Mouse (Mus musculus): ENCODE measurements around the gene Rrbp1. TPM values are rescaled to one million over a fixed set of nuclear protein-coding genes. Genes with fewer than 3 reads are reported as not detected.
A peak's percentile ranks its signal among the peaks of the same experiment; 100 is the strongest.

Gene Rrbp1
- total and polyA plus RNA-seq, 3 experiments, result 39.7 to 85.3 (median 70.6) TPM

DNA sequence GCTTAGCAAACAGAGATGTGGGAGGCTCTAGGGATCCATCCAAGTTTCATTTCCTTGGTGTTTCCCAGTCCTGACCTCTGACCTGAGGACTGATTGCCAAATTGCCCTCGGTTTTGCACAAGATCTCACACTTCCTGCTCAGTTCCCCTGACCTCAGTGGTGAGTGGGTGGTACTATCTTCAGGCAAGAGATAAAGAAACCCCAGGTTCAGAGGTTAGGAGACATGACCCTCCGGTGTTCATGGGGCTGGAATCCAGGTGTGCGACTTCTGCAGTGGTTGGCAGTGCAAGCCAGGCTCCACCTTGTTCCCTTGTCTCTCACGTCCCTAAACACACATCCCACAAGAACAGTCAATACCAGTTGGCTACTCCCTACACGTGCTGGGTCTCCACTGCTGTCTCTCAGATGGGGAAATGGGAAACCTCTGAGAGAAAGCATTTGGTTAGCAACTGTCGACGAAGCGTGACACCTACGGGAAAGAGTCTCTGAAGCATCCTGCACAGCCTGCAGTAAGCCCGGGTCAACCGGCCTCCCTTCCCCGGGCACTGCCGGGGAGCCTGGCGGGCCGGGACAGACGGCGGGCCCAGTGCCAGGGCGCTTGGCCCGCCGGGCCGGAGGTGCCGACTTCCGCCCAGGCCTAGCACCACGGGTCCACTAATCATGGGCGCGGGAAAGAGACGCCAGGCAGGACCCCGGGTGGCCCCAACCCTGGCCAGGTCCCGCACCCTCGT, 1.3 kb downstream of the Rrbp1 start:
- DNase-seq (ENCODE audit: low spot score), result peak; percentile 14
- no peaks in the 10 kb centered on the region for H3K9me3 ChIP-seq (replicated peaks)
- peaks cover 26% of the 10 kb centered on the region for H3K4me1 ChIP-seq (ENCODE audit: insufficient read depth, low read depth, low read length)
- peak overlapping the region; percentile 91 for H3K4me3 ChIP-seq (ENCODE audit: low read depth, low read length)
- TF ChIP-seq TAL1 (conservative IDR thresholded peaks at IDR 0.05; ENCODE audit: low read depth, low read length), result no peak
- TF ChIP-seq GATA2 (IDR thresholded peaks at IDR 0.05; ENCODE audit: borderline replicate concordance, low read depth, low read length), result no peak
- no peak for TF ChIP-seq CTCF (IDR thresholded peaks at IDR 0.05; ENCODE audit: low read depth, low read length)
- no peak for TF ChIP-seq GATA1 (IDR thresholded peaks at IDR 0.05; ENCODE audit: borderline replicate concordance, low read length)
- peaks cover 30% of the 10 kb centered on the region for H3K36me3 ChIP-seq (replicated peaks)
- ATAC-seq (ENCODE audit: extremely low read depth, insufficient number of reproducible peaks, low FRiP score, poor library complexity, severe bottlenecking), result 0 out of 2 replicates have a peak, but pooled peaks have one; percentile 5
- peaks cover 7% of the 10 kb centered on the region; the same call in 1 of the 2 replicates for H3K27me3 ChIP-seq (ENCODE audit: insufficient read depth, low read length)

GRCm38 (mm10) chr2:144009081-144009480, 2.0 kb downstream of the Rrbp1 start:
- ATAC-seq (ENCODE audit: extremely low read depth, insufficient number of reproducible peaks, low FRiP score, poor library complexity, severe bottlenecking) (no peak), DNase-seq (ENCODE audit: low spot score) (no peak)
- H3K9me3 ChIP-seq (replicated peaks), result no peaks in the 10 kb centered on the region
- H3K4me3 ChIP-seq (ENCODE audit: low read depth, low read length), result no peak overlapping the region; the same call in 1 of the 2 replicates
- H3K4me1 ChIP-seq (ENCODE audit: insufficient read depth, low read depth, low read length), result peaks cover 26% of the 10 kb centered on the region
- H3K36me3 ChIP-seq (replicated peaks), result peaks cover 34% of the 10 kb centered on the region
- no peak for TF ChIP-seq CTCF (IDR thresholded peaks at IDR 0.05; ENCODE audit: low read depth, low read length)
- TF ChIP-seq GATA2 (IDR thresholded peaks at IDR 0.05; ENCODE audit: borderline replicate concordance, low read depth, low read length), result no peak
- TF ChIP-seq TAL1 (conservative IDR thresholded peaks at IDR 0.05; ENCODE audit: low read depth, low read length), result no peak
- no peak for TF ChIP-seq POLR2AphosphoS5 (IDR thresholded peaks at IDR 0.05; ENCODE audit: insufficient replicate concordance, low read depth, low read length)
- no peak for TF ChIP-seq GATA1 (IDR thresholded peaks at IDR 0.05; ENCODE audit: borderline replicate concordance, low read length)
- H3K27me3 ChIP-seq (ENCODE audit: insufficient read depth, low read length), result 0 out of 2 replicates have a peak, but pooled peaks cover 2% of the 10 kb centered on the region

DNA sequence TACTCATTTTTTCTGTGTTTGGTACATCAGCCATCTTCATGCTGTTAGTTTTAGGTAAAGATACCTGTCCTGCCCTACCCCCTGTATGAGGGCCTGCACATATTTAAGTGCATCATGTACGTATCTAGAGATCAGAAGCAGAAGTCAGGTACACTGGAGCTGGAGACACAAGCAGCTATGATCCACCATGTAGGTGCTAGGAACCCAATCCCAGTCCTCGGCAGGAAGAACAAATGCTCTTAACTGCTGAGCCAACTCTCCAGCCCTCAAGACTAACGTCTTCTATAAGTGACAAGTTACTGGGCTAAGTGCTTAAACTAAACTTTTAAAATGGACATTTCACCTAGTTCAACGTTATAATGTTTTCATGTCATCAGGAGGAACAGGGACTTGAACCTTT, 3.9 kb downstream of the Rrbp1 start:
- ATAC-seq (ENCODE audit: extremely low read depth, insufficient number of reproducible peaks, low FRiP score, poor library complexity, severe bottlenecking), result no peak
- Histone ChIP-seq H3K36me3 (replicated peaks) (peaks cover 46% of the 10 kb centered on the region), H3K4me1 (ENCODE audit: insufficient read depth, low read depth, low read length) (peaks cover 26% of the 10 kb centered on the region), H3K4me3 (ENCODE audit: low read depth, low read length) (no peak overlapping the region), H3K27me3 (ENCODE audit: insufficient read depth, low read length) (no peaks in the 10 kb centered on the region), H3K9me3 (replicated peaks) (no peaks in the 10 kb centered on the region)
- no peak for DNase-seq (ENCODE audit: low spot score)
- TF ChIP-seq GATA1 (IDR thresholded peaks at IDR 0.05; ENCODE audit: borderline replicate concordance, low read length), result no peak
- no peak for TF ChIP-seq POLR2AphosphoS5 (IDR thresholded peaks at IDR 0.05; ENCODE audit: insufficient replicate concordance, low read depth, low read length)
- no peak for TF ChIP-seq TAL1 (conservative IDR thresholded peaks at IDR 0.05; ENCODE audit: low read depth, low read length)
- no peak for TF ChIP-seq CTCF (IDR thresholded peaks at IDR 0.05; ENCODE audit: low read depth, low read length)
- TF ChIP-seq GATA2 (IDR thresholded peaks at IDR 0.05; ENCODE audit: borderline replicate concordance, low read depth, low read length), result no peak

DNA sequence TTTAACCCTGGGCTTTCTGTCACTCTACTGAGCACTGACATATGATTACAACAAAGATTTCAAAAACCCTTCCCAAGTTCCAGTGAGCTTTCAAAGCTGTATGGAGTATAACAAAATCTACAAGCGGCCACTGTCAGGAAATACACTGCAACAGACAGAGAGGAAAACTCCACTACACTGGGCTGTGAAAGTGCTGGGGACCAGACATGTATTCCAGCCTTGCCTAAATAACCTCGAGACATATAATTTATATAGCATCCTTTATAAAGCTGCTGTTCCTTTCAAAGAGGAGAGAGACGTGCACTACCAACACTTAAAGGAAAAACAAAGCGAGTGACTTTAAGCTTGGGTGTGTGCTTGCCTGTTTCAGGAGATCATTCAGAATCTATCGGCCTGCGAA, 4.4 kb downstream of the Rrbp1 start:
- no peak for ATAC-seq (ENCODE audit: extremely low read depth, insufficient number of reproducible peaks, low FRiP score, poor library complexity, severe bottlenecking)
- Histone ChIP-seq H3K4me1 (ENCODE audit: insufficient read depth, low read depth, low read length) (peaks cover 26% of the 10 kb centered on the region), H3K27me3 (ENCODE audit: insufficient read depth, low read length) (no peaks in the 10 kb centered on the region), H3K36me3 (replicated peaks) (peaks cover 46% of the 10 kb centered on the region), H3K4me3 (ENCODE audit: low read depth, low read length) (no peak overlapping the region), H3K9me3 (replicated peaks) (no peaks in the 10 kb centered on the region)
- TF ChIP-seq POLR2AphosphoS5 (IDR thresholded peaks at IDR 0.05; ENCODE audit: insufficient replicate concordance, low read depth, low read length) (no peak), CTCF (IDR thresholded peaks at IDR 0.05; ENCODE audit: low read depth, low read length) (no peak), GATA1 (IDR thresholded peaks at IDR 0.05; ENCODE audit: borderline replicate concordance, low read length) (no peak), GATA2 (IDR thresholded peaks at IDR 0.05; ENCODE audit: borderline replicate concordance, low read depth, low read length) (no peak), TAL1 (conservative IDR thresholded peaks at IDR 0.05; ENCODE audit: low read depth, low read length) (no peak)
- no peak for DNase-seq (ENCODE audit: low spot score)

DNA sequence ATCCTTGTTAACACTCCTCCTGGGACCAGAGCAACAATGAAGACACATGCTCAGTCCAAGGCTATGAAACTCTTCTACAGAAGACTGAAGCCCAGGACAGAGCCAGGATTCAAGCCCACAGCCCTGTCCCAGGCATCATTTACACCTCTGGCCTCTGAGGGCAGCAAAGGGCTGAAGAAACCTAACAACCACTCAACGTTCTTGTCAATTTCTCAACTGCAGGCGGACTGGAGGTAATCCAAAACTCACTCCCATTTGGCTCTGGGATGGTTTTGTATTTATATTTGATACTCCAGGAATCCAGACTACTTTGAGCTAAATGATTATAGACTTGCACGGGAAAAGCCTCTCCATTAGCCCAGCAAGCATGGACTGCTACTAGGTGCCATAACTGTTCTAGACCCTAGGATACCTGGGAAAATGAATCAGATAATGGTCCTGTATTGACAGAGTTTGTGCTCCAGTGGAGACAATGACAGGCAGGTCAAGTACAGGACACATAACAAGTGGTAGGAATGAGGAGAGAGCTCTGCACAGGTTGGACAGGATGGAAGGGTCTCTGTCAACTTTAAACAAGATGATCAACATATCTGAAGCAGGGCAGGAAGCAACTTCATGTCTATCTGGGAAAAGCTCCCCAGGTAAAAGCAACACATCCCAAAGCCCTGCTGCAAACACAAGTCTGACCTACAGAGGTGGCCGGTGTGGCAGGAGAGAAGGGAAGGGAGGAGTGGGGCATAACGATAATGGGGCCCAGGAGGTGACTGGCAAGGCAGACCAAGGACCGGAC, 5.7 kb downstream of the Rrbp1 start:
- H3K9me3 ChIP-seq (replicated peaks), result no peaks in the 10 kb centered on the region
- TF ChIP-seq POLR2AphosphoS5 (IDR thresholded peaks at IDR 0.05; ENCODE audit: insufficient replicate concordance, low read depth, low read length), result no peak
- ATAC-seq (ENCODE audit: extremely low read depth, insufficient number of reproducible peaks, low FRiP score, poor library complexity, severe bottlenecking) (no peak), DNase-seq (ENCODE audit: low spot score) (no peak)
- H3K4me3 ChIP-seq (ENCODE audit: low read depth, low read length), result no peak overlapping the region
- H3K27me3 ChIP-seq (ENCODE audit: insufficient read depth, low read length), result no peaks in the 10 kb centered on the region
- peaks cover 23% of the 10 kb centered on the region for H3K4me1 ChIP-seq (ENCODE audit: insufficient read depth, low read depth, low read length)
- H3K36me3 ChIP-seq (replicated peaks), result peaks cover 47% of the 10 kb centered on the region

- peaks cover 46% of the 10 kb centered on the region for H3K36me3 ChIP-seq (replicated peaks)
- no peak for ATAC-seq (ENCODE audit: extremely low read depth, insufficient number of reproducible peaks, low FRiP score, poor library complexity, severe bottlenecking)
- peaks cover 6% of the 10 kb centered on the region; the same call in 1 of the 2 replicates for H3K4me1 ChIP-seq (ENCODE audit: insufficient read depth, low read depth, low read length)
Measured at GRCm38 (mm10) chr2:144003544-144003943, 7.5 kb downstream of the Rrbp1 start.

More at GRCm38 (mm10) chr2:144003544-144003943, 7.5 kb downstream of the Rrbp1 start:
- TF ChIP-seq POLR2AphosphoS5 (IDR thresholded peaks at IDR 0.05; ENCODE audit: insufficient replicate concordance, low read depth, low read length), result no peak
- TF ChIP-seq TAL1 (conservative IDR thresholded peaks at IDR 0.05; ENCODE audit: low read depth, low read length), result no peak
- no peaks in the 10 kb centered on the region for H3K9me3 ChIP-seq (replicated peaks)
- no peak overlapping the region for H3K4me3 ChIP-seq (ENCODE audit: low read depth, low read length)
- no peak for DNase-seq (ENCODE audit: low spot score)
- no peaks in the 10 kb centered on the region for H3K27me3 ChIP-seq (ENCODE audit: insufficient read depth, low read length)
